33 mouse cellular contexts compared by ENCODE assay signal in genomic region chr4:5459028-5459695, GRCm38 (mm10).
"Had no signal": no experiment of that assay in that cellular context is flagged by ENCODE, and none has a peak within 500 bp of the region (broad histone marks: within the 10 kb centered on the region; RNA-seq: fewer than 3 reads in every experiment).

No protein-coding gene starts in this region.

- H3K27ac ChIP-seq: heart, embryonic 10.5 days; heart, embryonic 13.5 days; heart, embryonic 15.5 days; hindbrain, embryonic 10.5 days; hindbrain, embryonic 12.5 days; hindbrain, embryonic 13.5 days; hindbrain, embryonic 14.5 days; hindbrain, embryonic 15.5 days; hindbrain, postnatal 0 days; kidney, embryonic 15.5 days; kidney, postnatal 0 days; layer of hippocampus, adult 2 months; left cerebral cortex, adult 2 months had no signal

- DNase-seq: heart, postnatal 10 days; heart, postnatal 14 days; heart, postnatal 36 days; heart, postnatal 4 days; kidney, adult 11 months; kidney, adult 18-20 months; kidney, adult 2 months; kidney, adult 8-10 months; kidney, adult 9 months; kidney, postnatal 10 days; kidney, postnatal 14 days; kidney, postnatal 25 days; kidney, postnatal 36 days; kidney, postnatal 4 days; layer of hippocampus, adult 9-11 months; layer of hippocampus, postnatal 36 days had no signal

- H3K9ac ChIP-seq: heart, embryonic 12.5 days; heart, embryonic 13.5 days; heart, embryonic 15.5 days; hindbrain, embryonic 12.5 days; hindbrain, embryonic 13.5 days; hindbrain, embryonic 14.5 days; hindbrain, embryonic 15.5 days; kidney, embryonic 15.5 days had no signal

- ATAC-seq: hindbrain, embryonic 16.5 days; hindbrain, postnatal 0 days; inflammation-experienced regulatory T-cells, adult 6 months had no signal

- H3K36me3 ChIP-seq: heart, embryonic 10.5 days; heart, embryonic 12.5 days; heart, embryonic 13.5 days; heart, embryonic 15.5 days; hindbrain, embryonic 10.5 days; hindbrain, embryonic 12.5 days; hindbrain, embryonic 13.5 days; hindbrain, embryonic 15.5 days; kidney, embryonic 15.5 days had no signal

- H3K4me2 ChIP-seq: heart, embryonic 11.5 days; heart, embryonic 12.5 days; heart, embryonic 13.5 days; heart, embryonic 15.5 days; hindbrain, embryonic 12.5 days; hindbrain, embryonic 13.5 days; hindbrain, embryonic 14.5 days; hindbrain, embryonic 15.5 days; kidney, embryonic 15.5 days had no signal

- H3K27me3 ChIP-seq: heart, embryonic 12.5 days; heart, embryonic 13.5 days; heart, embryonic 15.5 days; hindbrain, embryonic 12.5 days; hindbrain, embryonic 13.5 days; hindbrain, embryonic 15.5 days; kidney, embryonic 15.5 days had no signal

- H3K4me1 ChIP-seq: heart, embryonic 10.5 days; heart, embryonic 12.5 days; heart, embryonic 13.5 days; heart, embryonic 15.5 days; hindbrain, embryonic 10.5 days; hindbrain, embryonic 12.5 days; hindbrain, embryonic 13.5 days; hindbrain, embryonic 15.5 days; kidney, embryonic 15.5 days had no signal

- H3K9me3 ChIP-seq: heart, embryonic 10.5 days; heart, embryonic 12.5 days; heart, embryonic 13.5 days; heart, embryonic 15.5 days; hindbrain, embryonic 10.5 days; hindbrain, embryonic 12.5 days; hindbrain, embryonic 13.5 days; hindbrain, embryonic 15.5 days; kidney, embryonic 15.5 days had no signal

- H3K4me3 ChIP-seq: heart, embryonic 10.5 days; heart, embryonic 12.5 days; heart, embryonic 13.5 days; heart, embryonic 15.5 days; hindbrain, embryonic 10.5 days; hindbrain, embryonic 12.5 days; hindbrain, embryonic 13.5 days; hindbrain, embryonic 15.5 days; kidney, embryonic 15.5 days; layer of hippocampus, adult 2 months; left cerebral cortex, adult 2 months had no signal
